Mouse (Mus musculus): Measurements from ENCODE around the gene Dpf3.

DNA sequence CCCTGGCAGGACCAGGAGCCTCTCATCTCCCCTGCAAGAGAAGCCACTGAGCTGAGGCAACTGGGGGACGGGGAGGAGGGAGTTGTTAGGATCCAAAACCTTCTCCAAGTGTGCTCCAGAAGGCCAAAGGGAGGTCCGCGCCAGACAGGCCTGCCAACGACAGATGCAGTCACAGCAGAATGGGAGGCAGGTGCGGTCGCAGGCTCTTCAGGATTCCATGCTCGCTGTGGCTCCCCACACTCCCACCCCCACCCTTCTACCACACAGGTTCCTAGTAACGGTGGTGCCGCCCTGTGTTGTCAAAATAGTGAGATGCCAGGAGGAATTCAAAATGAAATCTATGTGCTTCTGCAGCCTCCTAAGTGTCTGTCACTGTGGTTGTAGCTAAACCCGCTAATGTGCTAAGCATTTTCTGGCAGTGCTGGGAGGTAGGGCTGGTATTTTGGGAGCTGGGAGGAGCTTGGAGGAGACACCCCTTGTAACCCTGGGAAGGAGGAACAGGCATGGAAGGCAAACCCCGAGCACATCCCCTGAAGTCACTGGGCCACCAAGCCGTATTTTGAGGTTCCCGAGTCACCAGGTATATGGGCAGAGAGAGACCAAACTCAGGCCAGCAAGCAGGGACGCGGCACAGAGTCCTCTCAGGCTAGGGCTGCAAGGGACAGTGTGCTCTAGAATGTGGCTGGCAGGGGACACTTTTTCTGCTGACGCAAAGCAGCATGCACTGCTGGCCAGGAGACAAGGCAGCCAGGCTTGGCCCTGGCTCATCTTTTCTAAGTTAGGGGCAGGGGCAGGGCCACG, 75.6 kb downstream of the Dpf3 start:
- TF ChIP-seq EP300 (IDR thresholded peaks at IDR 0.05) (no peak), CTCF (IDR thresholded peaks at IDR 0.05) (no peak)
